Comparison of ENCODE assay signal across 7 mouse cellular contexts in genomic region chr14:25557014-25557413, GRCm38 (mm10).
DNase-seq lines count a peak whose midpoint lies in the region; ATAC-seq and TF ChIP-seq lines count a peak whose summit lies in the region.

No protein-coding gene starts in this region.

- no peaks in the 10 kb centered on the region for H3K36me3 ChIP-seq in forebrain, embryonic 16.5 days (ENCODE audit: control insufficient read depth, insufficient read depth)
- peaks cover 34% of the 10 kb centered on the region for H3K36me3 ChIP-seq in limb, embryonic 14.5 days (ENCODE audit: control insufficient read depth, insufficient read depth, low read length)
- no peaks in the 10 kb centered on the region; the same call in 1 of the 2 replicates for H3K36me3 ChIP-seq in stomach, embryonic 15.5 days

- ATAC-seq in forebrain, embryonic 16.5 days, result no peak
- no peak for ATAC-seq in limb, embryonic 14.5 days (ENCODE audit: low FRiP score, low read depth)
- no peak for ATAC-seq in stomach, embryonic 15.5 days (ENCODE audit: insufficient read depth, low FRiP score, low read depth)

- peaks cover 41% of the 10 kb centered on the region for H3K4me1 ChIP-seq in forebrain, embryonic 16.5 days (replicated peaks; ENCODE audit: control insufficient read depth, insufficient read depth, low read length)
- H3K4me1 ChIP-seq in limb, embryonic 14.5 days (ENCODE audit: control insufficient read depth, insufficient read depth, low read length), result peaks cover 39% of the 10 kb centered on the region
- peaks cover 47% of the 10 kb centered on the region for H3K4me1 ChIP-seq in stomach, embryonic 15.5 days

- H3K9ac ChIP-seq in forebrain, embryonic 16.5 days (replicated peaks; ENCODE audit: low read depth, low read length), result no peak overlapping the region; the same call in 1 of the 2 replicates
- no peak overlapping the region for H3K9ac ChIP-seq in limb, embryonic 14.5 days (ENCODE audit: low read depth, low read length, severe bottlenecking)
- H3K9ac ChIP-seq in stomach, embryonic 15.5 days, result no peak overlapping the region

- no peak for DNase-seq in layer of hippocampus, adult 2 months (ENCODE audit: low spot score in 2 of 2)
- no peak for DNase-seq in layer of hippocampus, postnatal 10 days (ENCODE audit: low spot score in 2 of 2)
- DNase-seq in limb, embryonic 14.5 days (ENCODE audit: low spot score), result no peak
- no peak for DNase-seq in cerebellum, postnatal 36 days
- no peak for DNase-seq in spleen, adult 18-20 months

- no peak for TF ChIP-seq POLR2A in limb, embryonic 14.5 days (IDR thresholded peaks at IDR 0.05; ENCODE audit: borderline replicate concordance, extremely low read depth, insufficient read depth, insufficient read length)

- H3K9me3 ChIP-seq in forebrain, embryonic 16.5 days (ENCODE audit: control insufficient read depth, low read length), result no peaks in the 10 kb centered on the region
- H3K9me3 ChIP-seq in limb, embryonic 14.5 days (ENCODE audit: control insufficient read depth, low read length), result no peaks in the 10 kb centered on the region
- no peaks in the 10 kb centered on the region for H3K9me3 ChIP-seq in stomach, embryonic 15.5 days

- no peak for TF ChIP-seq CTCF in layer of hippocampus, adult 2 months (conservative IDR thresholded peaks at IDR 0.05)

- 24% methylated on average over 8 of the region's 8 CpGs for WGBS in forebrain, embryonic 16.5 days
- 31% methylated on average over 8 of the region's 8 CpGs for WGBS in limb, embryonic 14.5 days
- WGBS in stomach, embryonic 15.5 days, result 11% methylated on average over 8 of the region's 8 CpGs

- peak overlapping the region; percentile 55; the same call in 1 of the 2 replicates for H3K27ac ChIP-seq in layer of hippocampus, adult 2 months
- H3K27ac ChIP-seq in forebrain, embryonic 16.5 days (ENCODE audit: low read length), result peak overlapping the region; percentile 69
- H3K27ac ChIP-seq in limb, embryonic 14.5 days (replicated peaks; ENCODE audit: low read depth, low read length), result 0 out of 2 replicates have a peak overlapping the region, but pooled peaks have one; percentile 3
- peak overlapping the region; percentile 82 for H3K27ac ChIP-seq in stomach, embryonic 15.5 days

- no peaks in the 10 kb centered on the region for H3K27me3 ChIP-seq in forebrain, embryonic 16.5 days (replicated peaks; ENCODE audit: control insufficient read depth, insufficient read depth, low read length)
- no peaks in the 10 kb centered on the region for H3K27me3 ChIP-seq in limb, embryonic 14.5 days (ENCODE audit: control insufficient read depth, insufficient read depth, low read length)
- H3K27me3 ChIP-seq in stomach, embryonic 15.5 days (replicated peaks), result no peaks in the 10 kb centered on the region

- no peak overlapping the region for H3K4me3 ChIP-seq in layer of hippocampus, adult 2 months
- no peak overlapping the region for H3K4me3 ChIP-seq in forebrain, embryonic 16.5 days (replicated peaks; ENCODE audit: low read length)
- no peak overlapping the region for H3K4me3 ChIP-seq in limb, embryonic 14.5 days (replicated peaks; ENCODE audit: low read length)
- H3K4me3 ChIP-seq in stomach, embryonic 15.5 days (replicated peaks), result no peak overlapping the region

- no peak overlapping the region for H3K4me2 ChIP-seq in forebrain, embryonic 16.5 days (ENCODE audit: low read length)
- H3K4me2 ChIP-seq in limb, embryonic 14.5 days (replicated peaks; ENCODE audit: low read depth, low read length, severe bottlenecking), result no peak overlapping the region
- H3K4me2 ChIP-seq in stomach, embryonic 15.5 days, result no peak overlapping the region

Comparison
In these comparisons a context has a peak if more than half of its experiments do, and no peak if none do; other contexts are left out.
1. H3K27ac ChIP-seq: peak in every context shown above with its lines; median percentile 82 in stomach, embryonic 15.5 days; 69 in forebrain, embryonic 16.5 days; 55 in layer of hippocampus, adult 2 months; 3 in limb, embryonic 14.5 days.